Mouse (Mus musculus): ENCODE measurements at regions not wholly inside any gene's neighbourhood (a gene's known extent, or its start where the extent isn't known, plus 50 kb on each side); places are given as distances from the start of the nearest gene placed in this dataset.

- ATAC-seq (replicated peaks; ENCODE audit: poor library complexity, severe bottlenecking): no peak
Observed at GRCm38 (mm10) chr14:52553399-52553798, 57.9 kb upstream of the Olfr1507 start.

- ATAC-seq (replicated peaks; ENCODE audit: poor library complexity, severe bottlenecking): no peak
Observed at GRCm38 (mm10) chr14:52547933-52548332, 52.4 kb upstream of the Olfr1507 start.

Measured in granulocyte monocyte progenitor cell, adult 5-6 weeks (primary cell).